Mouse (Mus musculus) lung, embryonic 16.5 days (tissue): ENCODE data around the gene Dync1i2. TPM values are rescaled to one million over a fixed set of nuclear protein-coding genes. Genes with fewer than 3 reads are reported as not detected.

ENCODE experiments used
- ATAC-seq: fragments of 200-750 bp; cut with Nextera tagmentation; 2 replicates; pipeline ENCODE4 v1.8.0; 2017; ENCODE audit warnings: low read depth, mild to moderate bottlenecking, moderate library complexity
- H3K27ac ChIP-seq: fragments of 300-500 bp; sonication (generic); 2 replicates; pipeline ENCODE4 v1.5.1; 2014; ENCODE audit warnings: mild to moderate bottlenecking, control low read depth, low read length
- H3K27me3 ChIP-seq: fragments of 300-500 bp; sonication (generic); 2 replicates; pipeline ENCODE4 v1.6.1; 2014; ENCODE audit warnings: low read depth, low read length, mixed read lengths; ENCODE audit not compliant: control insufficient read depth, insufficient read depth
- H3K36me3 ChIP-seq: fragments of 300-500 bp; sonication (generic); 2 replicates; pipeline ENCODE4 v1.6.1; 2014; ENCODE audit warnings: low read length; ENCODE audit not compliant: control insufficient read depth, insufficient read depth
- H3K4me1 ChIP-seq: fragments of 300-500 bp; sonication (generic); replicated peaks from 2 replicates; pipeline ENCODE4 v1.6.1; 2014; ENCODE audit warnings: low read length, mixed read lengths; ENCODE audit not compliant: control insufficient read depth, insufficient read depth
- H3K4me2 ChIP-seq: fragments of 300-500 bp; sonication (generic); 2 replicates; pipeline ENCODE4 v1.6.1; 2014; ENCODE audit warnings: low read depth, low read length, control low read depth
- H3K4me3 ChIP-seq: fragments of 300-500 bp; sonication (generic); 2 replicates; pipeline ENCODE4 v1.5.1; 2014; ENCODE audit warnings: mild to moderate bottlenecking, low read length, control low read depth
- H3K9ac ChIP-seq: fragments of 300-500 bp; sonication (generic); 2 replicates; pipeline ENCODE4 v1.6.1; 2014; ENCODE audit warnings: low read length, control low read depth
- H3K9me3 ChIP-seq: fragments of 300-500 bp; sonication (generic); 2 replicates; pipeline ENCODE4 v1.6.1; 2016; ENCODE audit warnings: low read length; ENCODE audit not compliant: control insufficient read depth
- WGBS: fragments of 180-500 bp; shearing (Covaris S2); extraction: QIAGEN DNeasy Blood & Tissue Kit; methylation state at CpG from one replicate; pipeline ENCODE4 v1.1.7; 2014; 5-methylcytosine and 5-hydroxymethylcytosine counted together
- polyA plus RNA-seq: library from polyadenylated mRNA; unstranded; fragments of >200 nt; fragmentation: Nextera tagmentation; extraction: Ambion mirVana; gene quantifications from 2 replicates; pipeline ENCODE4 v1.2.1, GENCODE M21; 2015

Dync1i2 gene
- 97.9 and 104 TPM in 2 replicates for polyA plus RNA-seq

DNA sequence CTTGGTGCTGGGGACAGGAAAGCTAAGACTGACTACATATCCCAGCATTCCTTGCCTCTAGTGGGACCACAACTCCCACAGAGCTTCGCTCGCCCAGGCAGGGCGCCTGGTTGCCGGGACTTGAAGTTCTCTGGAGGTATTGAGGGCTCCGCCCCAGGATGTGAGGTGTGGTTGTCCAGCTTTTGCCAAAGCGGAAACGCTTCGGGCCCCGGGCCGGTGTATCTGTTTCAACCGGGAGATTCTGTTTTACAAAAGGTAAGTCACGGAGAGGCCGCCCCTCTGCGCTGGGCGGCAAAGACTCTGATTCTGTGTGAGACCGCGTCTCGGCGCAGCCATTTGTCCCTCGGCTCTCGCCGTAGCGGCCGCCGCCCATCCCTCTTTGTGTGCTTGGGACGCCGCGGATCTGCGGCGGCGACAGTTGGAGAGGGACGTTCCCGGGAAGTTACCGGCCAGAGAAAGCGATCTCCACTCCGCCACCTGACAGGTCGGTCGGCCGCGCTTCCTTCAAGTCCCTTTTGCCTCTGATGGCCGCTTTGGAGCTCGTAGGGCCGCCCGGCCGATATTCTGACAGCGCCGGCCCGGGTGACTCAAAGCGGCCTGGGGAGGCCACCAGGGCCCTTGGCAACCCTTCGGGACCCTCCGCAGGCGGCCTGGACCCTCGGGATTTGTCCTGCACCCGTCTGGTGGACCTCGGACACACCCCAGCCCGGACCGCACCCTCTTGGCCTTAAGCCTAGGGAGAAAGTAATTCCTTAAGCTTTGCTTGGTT, at the start of gene Dync1i2:
Gene Dync1i2 (plus strand): TSS at position 116 of the 769 bp plus-strand sequence.
- H3K4me2 ChIP-seq = peak within 1 kb of the TSS; percentile 68
- under 1% methylated on average over 57 of the region's 57 CpGs for WGBS
- H3K4me1 ChIP-seq = peaks cover 4% of the 10 kb centered on the region; the same call in 1 of the 2 replicates
- peak within 1 kb of the TSS; percentile 78 for H3K27ac ChIP-seq
- peaks cover 4% of the 10 kb centered on the region for H3K36me3 ChIP-seq
- H3K9me3 ChIP-seq = no peaks in the 10 kb centered on the region
- peak within 1 kb of the TSS; percentile 73 for H3K4me3 ChIP-seq
- ATAC-seq = peak; percentile 100
- H3K9ac ChIP-seq = peak within 1 kb of the TSS; percentile 88
- no peaks in the 10 kb centered on the region for H3K27me3 ChIP-seq

- Histone ChIP-seq H3K4me3 (no peak overlapping the region), H3K27me3 (no peaks in the 10 kb centered on the region), H3K27ac (no peak overlapping the region), H3K36me3 (no peaks in the 10 kb centered on the region), H3K4me2 (no peak overlapping the region), H3K9ac (no peak overlapping the region), H3K9me3 (no peaks in the 10 kb centered on the region), H3K4me1 (no peaks in the 10 kb centered on the region; the same call in 1 of the 2 replicates)
- 81% methylated on average over 25 of the region's 25 CpGs for WGBS
- no peak for ATAC-seq
These were observed 48.5 kb upstream of the Dync1i2 start for GRCm38 (mm10) chr2:71162831-71163621.

DNA sequence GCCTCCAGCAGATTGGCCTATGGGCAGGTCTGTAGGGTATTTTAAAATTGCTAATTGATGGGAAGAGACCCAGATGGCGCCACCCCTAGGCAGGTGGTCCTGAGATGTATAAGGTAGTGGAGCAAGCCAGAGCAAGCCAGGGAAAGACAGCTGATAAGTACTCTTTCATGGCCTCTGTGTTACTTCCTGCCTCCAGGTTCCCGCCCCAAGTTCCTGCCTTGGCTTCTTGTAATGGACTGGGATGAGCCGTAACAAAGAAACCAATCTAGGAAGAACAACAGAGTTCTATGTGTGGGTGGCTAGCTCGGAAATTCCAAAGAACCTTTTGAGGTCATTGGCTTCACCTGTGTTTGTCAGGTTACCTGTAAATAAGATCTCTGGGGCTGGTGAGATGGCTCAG, 44.3 kb upstream of the Dync1i2 start:
- Histone ChIP-seq H3K4me2 (no peak overlapping the region), H3K9me3 (no peaks in the 10 kb centered on the region), H3K9ac (no peak overlapping the region), H3K27me3 (no peaks in the 10 kb centered on the region), H3K4me3 (no peak overlapping the region), H3K4me1 (no peaks in the 10 kb centered on the region; the same call in 1 of the 2 replicates), H3K36me3 (no peaks in the 10 kb centered on the region), H3K27ac (no peak overlapping the region)
- ATAC-seq = no peak
- WGBS = 80% methylated on average over 4 of the region's 4 CpGs

GRCm38 (mm10) chr2:71168461-71169021, 43.0 kb upstream of the Dync1i2 start:
- H3K9me3 ChIP-seq = no peaks in the 10 kb centered on the region
- no peak overlapping the region for H3K9ac ChIP-seq
- no peak overlapping the region for H3K4me2 ChIP-seq
- H3K36me3 ChIP-seq = no peaks in the 10 kb centered on the region
- no peak for ATAC-seq
- H3K27ac ChIP-seq = no peak overlapping the region
- H3K27me3 ChIP-seq = no peaks in the 10 kb centered on the region
- 37% methylated on average over 10 of the region's 10 CpGs for WGBS
- H3K4me1 ChIP-seq = no peaks in the 10 kb centered on the region; the same call in 1 of the 2 replicates
- no peak overlapping the region for H3K4me3 ChIP-seq

- no peak for ATAC-seq
- Histone ChIP-seq H3K27ac (no peak overlapping the region), H3K27me3 (no peaks in the 10 kb centered on the region), H3K36me3 (no peaks in the 10 kb centered on the region), H3K4me3 (no peak overlapping the region), H3K4me2 (no peak overlapping the region), H3K9me3 (no peaks in the 10 kb centered on the region), H3K4me1 (no peaks in the 10 kb centered on the region; the same call in 1 of the 2 replicates), H3K9ac (no peak overlapping the region)
- WGBS = 64% methylated on average over 3 of the region's 3 CpGs
These were observed 38.5 kb upstream of the Dync1i2 start for GRCm38 (mm10) chr2:71173031-71173430.

- WGBS = 33% methylated on average over 9 of the region's 9 CpGs
- Histone ChIP-seq H3K4me3 (no peak overlapping the region), H3K36me3 (no peaks in the 10 kb centered on the region), H3K9ac (no peak overlapping the region), H3K9me3 (no peaks in the 10 kb centered on the region), H3K27me3 (no peaks in the 10 kb centered on the region), H3K4me1 (no peaks in the 10 kb centered on the region), H3K27ac (no peak overlapping the region), H3K4me2 (no peak overlapping the region)
- ATAC-seq = no peak
These were observed 34.9 kb upstream of the Dync1i2 start for GRCm38 (mm10) chr2:71176329-71177249.

DNA sequence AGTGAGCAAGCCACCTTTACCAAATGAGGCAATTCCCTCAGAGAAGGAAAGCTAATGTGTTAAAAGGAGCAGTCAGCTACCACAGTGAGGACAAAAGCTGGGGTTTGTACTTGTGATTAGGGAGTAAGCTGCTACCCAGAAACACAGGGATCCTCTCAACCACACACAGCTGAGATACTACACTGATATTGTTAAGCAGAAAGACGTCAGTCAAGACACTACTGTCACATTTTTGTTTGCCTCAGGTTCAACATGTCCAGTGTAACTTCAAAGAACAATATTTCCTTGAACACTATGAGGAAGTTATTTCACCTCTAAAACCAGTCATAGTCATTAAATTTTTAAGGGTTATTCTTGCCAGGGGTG, 34.3 kb upstream of the Dync1i2 start:
- H3K4me3 ChIP-seq = no peak overlapping the region
- ATAC-seq = no peak
- H3K4me1 ChIP-seq = no peaks in the 10 kb centered on the region
- no peaks in the 10 kb centered on the region for H3K9me3 ChIP-seq
- H3K9ac ChIP-seq = no peak overlapping the region
- H3K4me2 ChIP-seq = no peak overlapping the region
- H3K27me3 ChIP-seq = no peaks in the 10 kb centered on the region
- H3K27ac ChIP-seq = no peak overlapping the region
- WGBS = 53% methylated on average over 1 of the region's 1 CpGs
- H3K36me3 ChIP-seq = no peaks in the 10 kb centered on the region

DNA sequence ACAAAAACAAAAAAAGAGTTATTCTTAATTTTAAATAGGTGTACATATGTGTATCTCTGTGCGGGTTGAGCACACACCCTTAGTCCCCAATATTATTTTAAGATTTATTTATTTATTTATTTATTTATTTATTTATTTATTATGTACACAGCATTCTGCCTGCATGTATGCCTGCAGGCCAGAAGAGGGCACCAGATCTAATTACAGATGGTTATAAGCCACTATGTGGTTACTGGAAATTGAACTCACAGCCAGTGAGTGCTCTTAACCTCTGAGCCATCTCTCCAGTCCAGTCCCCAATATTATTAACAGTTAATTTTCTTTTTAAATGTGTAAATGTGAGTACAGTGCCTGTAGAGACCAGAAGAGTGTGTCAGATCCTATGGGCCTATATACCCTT, 33.7 kb upstream of the Dync1i2 start:
- no peaks in the 10 kb centered on the region for H3K27me3 ChIP-seq
- WGBS = 95% methylated on average over 1 of the region's 1 CpGs

More for the DNA sequence above, 33.7 kb upstream of the Dync1i2 start:
- H3K36me3 ChIP-seq = no peaks in the 10 kb centered on the region
- no peak overlapping the region for H3K4me2 ChIP-seq
- H3K4me3 ChIP-seq = no peak overlapping the region
- no peaks in the 10 kb centered on the region for H3K9me3 ChIP-seq
- H3K4me1 ChIP-seq = no peaks in the 10 kb centered on the region
- ATAC-seq = no peak
- H3K9ac ChIP-seq = no peak overlapping the region
- no peak overlapping the region for H3K27ac ChIP-seq
